Mouse (Mus musculus): ENCODE measurements around the gene Tgm6. TPM values are rescaled to one million over a fixed set of nuclear protein-coding genes. Genes with fewer than 3 reads are reported as not detected.

Gene Tgm6
- total RNA-seq (2014; rRNA removed) (0.15 and 0.24 TPM in 2 replicates), polyA plus RNA-seq (2015; fragmentation: Nextera tagmentation; extraction: Ambion mirVana) (0.29 and 0.33 TPM in 2 replicates)

DNA sequence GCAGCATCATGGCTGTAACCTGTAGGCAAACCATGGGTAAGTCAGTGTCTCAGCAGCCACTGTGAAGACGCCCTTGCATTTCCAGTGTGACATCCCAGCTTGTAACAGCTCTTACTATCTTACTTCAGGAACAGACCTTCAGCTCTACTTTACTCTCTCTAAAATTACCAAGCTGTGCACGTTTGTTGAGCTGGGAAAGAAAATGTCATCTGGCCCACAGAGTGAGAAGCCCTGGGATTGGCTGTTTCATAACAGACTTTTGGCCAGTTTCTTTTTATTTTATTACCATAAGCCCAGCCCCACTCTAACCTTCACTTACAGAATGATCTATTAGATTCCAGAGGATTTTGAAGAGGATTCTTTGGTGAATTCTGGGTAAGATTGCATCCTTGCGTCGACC lies at the start of gene Tgm6:
Tgm6 (plus strand) TSS at position 301 of the 400 bp plus-strand sequence.
- H3K4me3 ChIP-seq (ENCODE audit: low read depth, low read length), result no peak within 1 kb of the TSS
- no peak within 1 kb of the TSS for H3K4me2 ChIP-seq (ENCODE audit: low read depth)
- H3K9me3 ChIP-seq (ENCODE audit: low read length), result no peaks in the 10 kb centered on the region
- WGBS, result 72% methylated on average over 4 of the region's 4 CpGs
- no peak for ATAC-seq
- no peaks in the 10 kb centered on the region for H3K36me3 ChIP-seq (ENCODE audit: insufficient read depth)
- 0 out of 2 replicates have a peak, but pooled peaks cover 3% of the 10 kb centered on the region for H3K4me1 ChIP-seq (ENCODE audit: insufficient read depth)
- H3K27me3 ChIP-seq (ENCODE audit: insufficient read depth, low read length), result no peaks in the 10 kb centered on the region
- TF ChIP-seq CTCF (IDR thresholded peaks at IDR 0.05; ENCODE audit: low read depth), result no peak
- H3K9ac ChIP-seq, result no peak within 1 kb of the TSS
- peak; percentile 7 for DNase-seq
- no peak within 1 kb of the TSS for H3K27ac ChIP-seq (ENCODE audit: low read depth, low read length)

DNA sequence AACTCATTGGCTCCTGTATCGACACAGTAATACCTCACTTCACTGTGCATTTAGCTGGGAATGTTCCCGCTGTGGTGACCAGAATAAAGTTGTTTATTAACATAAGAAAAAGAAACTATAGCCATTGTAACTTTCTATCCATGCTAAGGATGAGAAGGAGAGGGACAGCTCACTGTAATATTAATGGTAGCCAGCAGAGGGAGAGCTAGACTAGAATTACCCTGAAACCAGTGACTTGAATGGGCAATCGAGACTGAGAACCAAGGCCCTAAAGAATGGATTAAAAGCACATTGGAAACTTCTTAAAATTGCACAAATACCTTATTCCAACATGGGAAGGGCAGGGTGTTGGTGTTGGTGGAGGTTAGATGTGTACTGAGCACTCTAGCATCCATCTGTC lies 44.0 kb upstream of the Tgm6 start:
- Histone ChIP-seq H3K4me3 (ENCODE audit: low read depth, low read length) (no peak overlapping the region), H3K27ac (ENCODE audit: low read depth, low read length) (no peak overlapping the region), H3K9ac (no peak overlapping the region), H3K4me1 (ENCODE audit: insufficient read depth) (no peaks in the 10 kb centered on the region), H3K9me3 (ENCODE audit: low read length) (no peaks in the 10 kb centered on the region), H3K27me3 (ENCODE audit: insufficient read depth, low read length) (no peaks in the 10 kb centered on the region), H3K36me3 (ENCODE audit: insufficient read depth) (no peaks in the 10 kb centered on the region), H3K4me2 (ENCODE audit: low read depth) (no peak overlapping the region)
- ATAC-seq, result no peak; the same call in 1 of the 2 replicates
- 20% methylated on average over 3 of the region's 3 CpGs for WGBS
- TF ChIP-seq CTCF (IDR thresholded peaks at IDR 0.05; ENCODE audit: low read depth), result peak; percentile 86
- peak; percentile 76 for DNase-seq

GRCm38 (mm10) chr2:130070396-130070795 lies 41.8 kb upstream of the Tgm6 start:
- H3K27ac ChIP-seq (ENCODE audit: low read depth, low read length), result no peak overlapping the region
- no peak for DNase-seq
- H3K36me3 ChIP-seq (ENCODE audit: insufficient read depth), result no peaks in the 10 kb centered on the region
- 87% methylated on average over 2 of the region's 2 CpGs for WGBS
- ATAC-seq, result no peak
- no peak overlapping the region for H3K4me3 ChIP-seq (ENCODE audit: low read depth, low read length)
- H3K9ac ChIP-seq, result no peak overlapping the region
- H3K4me1 ChIP-seq (ENCODE audit: insufficient read depth), result no peaks in the 10 kb centered on the region
- no peak for TF ChIP-seq CTCF (IDR thresholded peaks at IDR 0.05; ENCODE audit: low read depth)
- no peaks in the 10 kb centered on the region for H3K9me3 ChIP-seq (ENCODE audit: low read length)
- no peaks in the 10 kb centered on the region for H3K27me3 ChIP-seq (ENCODE audit: insufficient read depth, low read length)
- H3K4me2 ChIP-seq (ENCODE audit: low read depth), result no peak overlapping the region

DNA sequence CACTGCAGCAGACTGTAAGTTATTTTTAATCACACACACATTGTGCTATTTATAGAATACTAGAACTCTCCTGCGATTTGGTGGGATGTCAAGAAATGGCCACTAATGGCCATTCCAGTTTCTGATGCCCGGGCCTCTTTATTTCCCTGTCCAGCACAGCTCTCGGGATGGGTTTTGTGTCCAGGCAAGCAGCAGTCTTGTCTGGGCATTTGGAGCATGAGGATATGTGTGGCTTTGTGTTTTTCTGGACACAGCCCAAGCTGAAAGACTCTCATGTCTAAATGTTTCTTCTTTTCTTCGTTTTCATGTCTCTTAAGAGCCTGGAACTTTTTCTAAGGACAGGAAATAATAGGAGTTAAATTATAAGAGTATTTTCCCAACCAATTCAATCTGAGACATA lies 588 bp downstream of the Tgm6 start:
- TF ChIP-seq CTCF (IDR thresholded peaks at IDR 0.05; ENCODE audit: low read depth), result no peak
- no peak overlapping the region for H3K4me2 ChIP-seq (ENCODE audit: low read depth)
- 21% methylated on average over 4 of the region's 4 CpGs for WGBS
- no peaks in the 10 kb centered on the region for H3K27me3 ChIP-seq (ENCODE audit: insufficient read depth, low read length)
- no peak overlapping the region for H3K27ac ChIP-seq (ENCODE audit: low read depth, low read length)
- 0 out of 2 replicates have a peak, but pooled peaks cover 3% of the 10 kb centered on the region for H3K4me1 ChIP-seq (ENCODE audit: insufficient read depth)
- ATAC-seq, result no peak
- H3K9ac ChIP-seq, result no peak overlapping the region
- no peak overlapping the region for H3K4me3 ChIP-seq (ENCODE audit: low read depth, low read length)
- peak; percentile 25 for DNase-seq
- no peaks in the 10 kb centered on the region for H3K36me3 ChIP-seq (ENCODE audit: insufficient read depth)
- H3K9me3 ChIP-seq (ENCODE audit: low read length), result no peaks in the 10 kb centered on the region

DNA sequence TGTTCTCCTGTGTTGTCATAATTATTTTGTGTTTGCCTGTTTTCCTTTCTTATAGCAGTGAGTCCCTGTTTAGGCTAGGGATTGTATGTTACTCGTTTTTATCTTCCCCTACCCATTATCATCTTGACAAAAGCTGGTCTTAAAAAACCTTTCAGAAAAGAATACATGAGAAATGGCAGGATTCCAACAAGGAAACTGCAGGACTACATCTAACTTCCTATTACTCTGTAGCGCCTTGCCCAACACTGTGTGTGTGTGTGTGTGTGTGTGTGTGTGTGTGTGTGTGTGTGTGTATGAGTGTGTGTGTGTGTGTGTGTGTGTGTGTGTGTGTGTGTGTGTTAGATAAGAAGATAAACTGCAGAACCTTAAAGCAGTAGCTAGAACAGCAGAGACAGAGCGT lies 1.2 kb downstream of the Tgm6 start:
- Histone ChIP-seq H3K9me3 (ENCODE audit: low read length) (no peaks in the 10 kb centered on the region), H3K27ac (ENCODE audit: low read depth, low read length) (no peak overlapping the region; the same call in 1 of the 2 replicates), H3K36me3 (ENCODE audit: insufficient read depth) (no peaks in the 10 kb centered on the region), H3K4me3 (ENCODE audit: low read depth, low read length) (no peak overlapping the region), H3K27me3 (ENCODE audit: insufficient read depth, low read length) (no peaks in the 10 kb centered on the region), H3K4me1 (ENCODE audit: insufficient read depth) (0 out of 2 replicates have a peak, but pooled peaks cover 3% of the 10 kb centered on the region), H3K4me2 (ENCODE audit: low read depth) (no peak overlapping the region), H3K9ac (no peak overlapping the region)
- ATAC-seq (peak; percentile 40), DNase-seq (no peak)
- 13% methylated on average over 3 of the region's 3 CpGs for WGBS
- TF ChIP-seq CTCF (IDR thresholded peaks at IDR 0.05; ENCODE audit: low read depth), result no peak

DNA sequence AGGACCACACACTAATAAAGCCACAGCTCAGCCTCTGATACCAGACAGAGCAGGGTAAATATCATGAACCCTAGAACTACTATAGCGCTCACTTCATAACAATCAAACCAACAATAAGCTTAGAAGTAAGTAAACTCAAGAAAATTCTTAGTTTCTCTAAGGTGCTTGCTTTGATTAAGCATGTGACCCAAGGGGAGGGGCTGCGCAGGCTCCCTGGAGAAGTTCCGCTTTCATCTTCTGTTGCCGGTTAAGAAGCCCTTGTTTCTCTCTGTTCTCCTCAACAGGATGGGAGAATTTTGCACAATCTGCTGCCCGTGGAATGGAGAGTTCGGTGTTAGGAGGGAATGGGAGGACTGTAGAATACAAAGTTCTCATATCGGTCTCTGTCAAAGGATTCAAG lies 6.4 kb downstream of the Tgm6 start:
- H3K9me3 ChIP-seq (ENCODE audit: low read length), result no peaks in the 10 kb centered on the region

GRCm38 (mm10) chr2:130125279-130126059 lies 13.3 kb downstream of the Tgm6 start:
- DNase-seq, result peak; percentile 32
- Histone ChIP-seq H3K4me3 (ENCODE audit: low read depth, low read length) (no peak overlapping the region), H3K27ac (ENCODE audit: low read depth, low read length) (no peak overlapping the region), H3K9ac (no peak overlapping the region), H3K9me3 (ENCODE audit: low read length) (no peaks in the 10 kb centered on the region), H3K4me2 (ENCODE audit: low read depth) (no peak overlapping the region), H3K36me3 (ENCODE audit: insufficient read depth) (no peaks in the 10 kb centered on the region), H3K4me1 (ENCODE audit: insufficient read depth) (peaks cover 3% of the 10 kb centered on the region; the same call in 1 of the 2 replicates), H3K27me3 (ENCODE audit: insufficient read depth, low read length) (no peaks in the 10 kb centered on the region)
- ATAC-seq, result peak; percentile 82
- WGBS, result 50% methylated on average over 6 of the region's 6 CpGs
- no peak for TF ChIP-seq CTCF (IDR thresholded peaks at IDR 0.05; ENCODE audit: low read depth)

More for the DNA sequence above, 6.4 kb downstream of the Tgm6 start:
- Histone ChIP-seq H3K9ac (no peak overlapping the region), H3K4me3 (ENCODE audit: low read depth, low read length) (no peak overlapping the region), H3K4me1 (ENCODE audit: insufficient read depth) (0 out of 2 replicates have a peak, but pooled peaks cover 3% of the 10 kb centered on the region), H3K4me2 (ENCODE audit: low read depth) (no peak overlapping the region), H3K27ac (ENCODE audit: low read depth, low read length) (no peak overlapping the region), H3K36me3 (ENCODE audit: insufficient read depth) (no peaks in the 10 kb centered on the region), H3K27me3 (ENCODE audit: insufficient read depth, low read length) (no peaks in the 10 kb centered on the region)
- no peak for TF ChIP-seq CTCF (IDR thresholded peaks at IDR 0.05; ENCODE audit: low read depth)
- WGBS, result 70% methylated on average over 7 of the region's 7 CpGs
- no peak for DNase-seq
- no peak for ATAC-seq

Measured in forebrain, postnatal 0 days (tissue).